Mouse (Mus musculus): ENCODE measurements around the gene Blvrb. TPM values are rescaled to one million over a fixed set of nuclear protein-coding genes. Genes with fewer than 3 reads are reported as not detected.

Gene Blvrb
- 1.6 TPM for polyA plus RNA-seq (2014; fragmentation: Illumina TruSeq; extraction: RNeasy Lipid Tissue Mini Kit (QIAGEN cat#74804); ENCODE audit: low read depth, low replicate concordance)

DNA sequence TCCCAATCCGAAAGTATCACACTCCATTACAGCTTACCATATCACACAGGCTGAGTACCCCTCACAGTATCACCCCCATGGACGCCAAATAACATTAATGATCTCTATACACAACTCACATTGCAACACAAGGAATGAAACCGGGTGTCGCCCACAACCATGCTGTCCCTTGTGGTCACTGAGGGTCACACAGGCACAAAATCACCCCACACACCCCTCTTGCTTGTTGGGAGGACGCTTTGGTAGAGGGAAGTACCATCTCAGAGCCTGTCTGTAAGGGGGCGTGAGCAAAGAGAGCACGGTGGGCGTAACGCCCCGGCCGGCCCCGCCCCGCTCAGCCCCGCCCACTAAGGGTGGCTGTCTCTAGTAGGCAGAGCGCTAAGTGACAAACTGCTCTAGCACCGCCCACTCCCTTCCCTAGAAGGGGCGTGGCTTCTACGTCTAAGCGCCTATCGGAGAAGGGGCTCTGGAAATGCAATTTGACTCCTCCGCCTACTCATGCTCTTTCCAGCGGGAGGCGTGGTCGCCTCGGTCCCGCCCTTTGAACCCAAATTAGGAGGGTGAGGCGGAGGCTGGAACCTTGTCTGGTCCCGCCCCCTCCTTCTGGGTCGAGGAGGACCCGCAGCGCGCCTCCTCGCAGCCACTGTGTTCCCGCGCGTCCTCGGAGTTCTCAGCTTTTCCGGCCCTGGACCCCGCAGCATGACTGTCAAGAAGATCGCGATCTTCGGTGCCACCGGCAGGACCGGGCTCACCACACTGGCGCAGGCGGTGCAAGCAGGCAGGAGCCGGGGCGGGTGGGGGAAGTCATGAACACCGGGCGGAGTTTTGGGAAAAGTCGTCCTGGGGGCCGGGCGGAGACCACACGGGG is at the start of gene Blvrb, which contains the start of gene Sptbn4:
TSS of gene Blvrb (plus strand) at position 560 of the 868 bp plus-strand sequence.
TSS of gene Sptbn4 (minus strand) at position 268 of the 868 bp plus-strand sequence.

DNA sequence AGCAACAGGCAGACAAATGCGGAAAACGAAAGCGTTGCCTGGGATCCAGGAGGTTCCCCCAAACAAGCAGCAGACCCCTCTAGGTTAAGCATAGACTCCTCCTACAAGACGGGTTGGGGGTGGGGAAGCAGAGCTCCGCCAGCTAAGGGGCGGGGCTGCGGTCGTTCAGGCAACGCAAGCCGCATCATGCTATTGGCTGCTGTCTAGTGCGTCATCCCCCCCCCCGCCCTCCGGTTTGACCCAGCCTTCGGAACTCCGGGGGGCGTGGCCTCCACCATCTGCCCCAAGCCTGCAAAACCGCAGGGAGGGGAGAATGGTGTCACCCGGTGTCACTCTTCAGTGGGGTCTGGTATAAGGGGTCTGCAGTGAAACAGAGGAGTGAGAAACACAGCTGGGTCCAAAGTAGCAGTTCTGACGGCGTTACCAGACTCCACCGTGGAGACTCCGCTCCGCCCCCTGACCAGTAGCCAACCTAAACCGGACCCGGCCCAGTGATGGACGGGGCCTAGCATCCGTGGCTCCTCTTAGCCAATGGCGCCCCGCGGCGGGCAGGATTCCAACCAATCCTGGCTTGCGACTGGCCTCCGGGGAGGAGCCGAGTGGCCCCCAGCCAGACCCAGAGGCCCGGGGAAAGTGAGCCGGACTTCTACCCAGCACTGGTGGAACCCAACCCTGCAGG is 25.5 kb downstream of the Blvrb start, which contains the start of gene Sertad3:
TSS of gene Sertad3 (plus strand) at position 613 of the 679 bp plus-strand sequence.

DNA sequence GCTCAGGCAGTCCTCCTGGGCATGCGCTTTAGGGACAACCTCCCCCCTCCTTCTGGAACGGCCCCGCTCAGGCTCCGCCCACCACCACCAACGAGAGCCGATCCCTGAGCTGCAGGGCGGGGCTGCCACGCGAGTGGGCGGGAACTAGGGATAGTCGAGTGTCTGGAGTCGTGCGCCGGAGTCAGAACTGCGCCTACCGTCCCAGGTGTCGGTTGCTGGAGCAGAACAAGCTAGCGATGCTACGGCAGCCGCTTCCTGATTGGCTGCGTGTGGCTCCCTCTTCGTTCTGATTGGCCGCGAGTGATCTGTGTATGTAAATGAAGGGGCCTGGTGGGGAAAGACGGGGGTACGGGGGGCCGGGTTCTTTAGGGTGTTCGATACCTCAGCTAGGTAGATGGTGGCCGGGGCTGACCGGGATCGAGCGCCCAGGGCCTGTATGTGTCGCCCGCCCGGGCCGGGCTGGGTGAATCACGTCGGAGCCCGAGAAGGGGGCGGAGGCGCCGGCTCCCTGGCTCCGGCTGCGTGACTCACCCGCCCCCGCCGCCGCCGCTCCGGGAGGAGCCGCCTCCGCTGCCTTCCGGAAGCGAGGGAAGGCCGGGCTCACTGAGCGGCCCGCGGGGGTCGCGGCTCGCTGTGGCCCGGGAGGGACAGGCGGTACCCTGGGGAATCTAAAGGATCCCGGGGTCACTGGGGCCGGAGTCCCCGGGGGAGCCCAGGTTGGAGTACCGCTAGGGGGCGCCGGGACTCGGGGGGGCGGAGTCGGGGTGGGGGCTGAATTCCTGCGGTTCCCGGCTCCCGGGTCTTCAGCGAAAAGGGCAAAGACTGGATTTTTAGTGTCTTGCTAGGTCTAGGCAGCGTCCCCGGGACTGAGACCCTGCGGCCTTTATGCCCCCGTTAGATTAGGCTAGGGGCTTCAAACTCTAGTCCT is 39.3 kb downstream of the Blvrb start, which contains the start of gene Sertad1:
TSS of gene Sertad1 (plus strand) at position 141 of the 928 bp plus-strand sequence.

DNA sequence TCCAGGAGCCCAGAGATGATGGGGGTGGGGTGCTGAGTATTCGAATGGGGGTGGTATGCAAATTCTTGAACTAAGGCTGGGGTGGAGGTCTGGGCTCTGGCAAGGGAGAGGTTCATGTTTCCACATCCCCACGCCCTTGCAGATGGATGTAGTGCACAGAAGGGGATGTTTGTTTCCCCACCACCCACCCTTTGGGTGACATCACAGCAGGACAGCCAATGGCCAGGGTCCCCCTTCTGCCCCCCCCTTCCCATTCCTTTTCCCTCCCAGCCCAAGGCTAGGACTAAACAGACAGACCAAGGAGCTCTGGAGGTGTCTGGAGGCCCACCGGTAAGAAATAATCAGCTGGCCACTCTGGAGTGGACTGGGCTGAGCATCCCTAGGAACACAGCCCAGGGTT is 51.3 kb downstream of the Blvrb start, which contains the start of gene Prx:
TSS of gene Prx (plus strand) at position 289 of the 400 bp plus-strand sequence.

Other genes with a start within 250 kb of the Blvrb start
- gene Itpkc, start 219.3 kb upstream of the Blvrb start, polyA plus RNA-seq (2014; fragmentation: Illumina TruSeq; extraction: RNeasy Lipid Tissue Mini Kit (QIAGEN cat#74804); ENCODE audit: low read depth, low replicate concordance), result 2.8 TPM
- 0.54 TPM for gene Coq8b, start 215.0 kb upstream of the Blvrb start, polyA plus RNA-seq (2014; fragmentation: Illumina TruSeq; extraction: RNeasy Lipid Tissue Mini Kit (QIAGEN cat#74804); ENCODE audit: low read depth, low replicate concordance)
- gene Numbl, start 189.5 kb upstream of the Blvrb start, polyA plus RNA-seq (2014; fragmentation: Illumina TruSeq; extraction: RNeasy Lipid Tissue Mini Kit (QIAGEN cat#74804); ENCODE audit: low read depth, low replicate concordance), result 0.50 TPM
- gene Ltbp4, start 110.3 kb upstream of the Blvrb start, polyA plus RNA-seq (2014; fragmentation: Illumina TruSeq; extraction: RNeasy Lipid Tissue Mini Kit (QIAGEN cat#74804); ENCODE audit: low read depth, low replicate concordance), result 2.3 TPM
- gene Shkbp1, start 92.0 kb upstream of the Blvrb start, polyA plus RNA-seq (2014; fragmentation: Illumina TruSeq; extraction: RNeasy Lipid Tissue Mini Kit (QIAGEN cat#74804); ENCODE audit: low read depth, low replicate concordance), result 2.5 TPM
- gene Gm20479, start 90.6 kb upstream of the Blvrb start, polyA plus RNA-seq (2014; fragmentation: Illumina TruSeq; extraction: RNeasy Lipid Tissue Mini Kit (QIAGEN cat#74804); ENCODE audit: low read depth, low replicate concordance), result not detected
- gene Sptbn4, start 292 bp upstream of the Blvrb start, polyA plus RNA-seq (2014; fragmentation: Illumina TruSeq; extraction: RNeasy Lipid Tissue Mini Kit (QIAGEN cat#74804); ENCODE audit: low read depth, low replicate concordance), result not detected
- 2.6 TPM for gene Sertad3, start 25.8 kb downstream of the Blvrb start, polyA plus RNA-seq (2014; fragmentation: Illumina TruSeq; extraction: RNeasy Lipid Tissue Mini Kit (QIAGEN cat#74804); ENCODE audit: low read depth, low replicate concordance)
- gene Sertad1, start 38.9 kb downstream of the Blvrb start, polyA plus RNA-seq (2014; fragmentation: Illumina TruSeq; extraction: RNeasy Lipid Tissue Mini Kit (QIAGEN cat#74804); ENCODE audit: low read depth, low replicate concordance), result 1.1 TPM
- 0.16 TPM for gene Prx, start 51.3 kb downstream of the Blvrb start, polyA plus RNA-seq (2014; fragmentation: Illumina TruSeq; extraction: RNeasy Lipid Tissue Mini Kit (QIAGEN cat#74804); ENCODE audit: low read depth, low replicate concordance)
- gene Hipk4, start 75.3 kb downstream of the Blvrb start, polyA plus RNA-seq (2014; fragmentation: Illumina TruSeq; extraction: RNeasy Lipid Tissue Mini Kit (QIAGEN cat#74804); ENCODE audit: low read depth, low replicate concordance), result 0.38 TPM
- gene Pld3, start 105.2 kb downstream of the Blvrb start, polyA plus RNA-seq (2014; fragmentation: Illumina TruSeq; extraction: RNeasy Lipid Tissue Mini Kit (QIAGEN cat#74804); ENCODE audit: low read depth, low replicate concordance), result not detected
- gene 2310022A10Rik, start 105.3 kb downstream of the Blvrb start, polyA plus RNA-seq (2014; fragmentation: Illumina TruSeq; extraction: RNeasy Lipid Tissue Mini Kit (QIAGEN cat#74804); ENCODE audit: low read depth, low replicate concordance), result 2.4 TPM
- 4.0 TPM for gene Akt2, start 143.6 kb downstream of the Blvrb start, polyA plus RNA-seq (2014; fragmentation: Illumina TruSeq; extraction: RNeasy Lipid Tissue Mini Kit (QIAGEN cat#74804); ENCODE audit: low read depth, low replicate concordance)
- not detected for gene Ttc9b, start 205.9 kb downstream of the Blvrb start, polyA plus RNA-seq (2014; fragmentation: Illumina TruSeq; extraction: RNeasy Lipid Tissue Mini Kit (QIAGEN cat#74804); ENCODE audit: low read depth, low replicate concordance)
- 0.54 TPM for gene Map3k10, start 226.6 kb downstream of the Blvrb start, polyA plus RNA-seq (2014; fragmentation: Illumina TruSeq; extraction: RNeasy Lipid Tissue Mini Kit (QIAGEN cat#74804); ENCODE audit: low read depth, low replicate concordance)
- 2.1 TPM for gene Zfp607b, start 241.4 kb downstream of the Blvrb start, polyA plus RNA-seq (2014; fragmentation: Illumina TruSeq; extraction: RNeasy Lipid Tissue Mini Kit (QIAGEN cat#74804); ENCODE audit: low read depth, low replicate concordance)

Data from sigmoid colon, adult 10 weeks (tissue).